Mouse (Mus musculus): Measurements from ENCODE around the gene Ncoa3.

- TF ChIP-seq EP300 (IDR thresholded peaks at IDR 0.05; ENCODE audit: low read depth), result no peak
- no peak for TF ChIP-seq CTCF (IDR thresholded peaks at IDR 0.05; ENCODE audit: low read depth)
Observed at GRCm38 (mm10) chr2:165949719-165950118, 42.7 kb upstream of the Ncoa3 start.

Data from liver, postnatal 0 days (tissue).